Mouse (Mus musculus): ENCODE measurements around the gene Fam163a. TPM values are rescaled to one million over a fixed set of nuclear protein-coding genes. Genes with fewer than 3 reads are reported as not detected.

Fam163a gene
- polyA plus RNA-seq, 1 experiment from 2014 or later = 3.7 TPM

DNA sequence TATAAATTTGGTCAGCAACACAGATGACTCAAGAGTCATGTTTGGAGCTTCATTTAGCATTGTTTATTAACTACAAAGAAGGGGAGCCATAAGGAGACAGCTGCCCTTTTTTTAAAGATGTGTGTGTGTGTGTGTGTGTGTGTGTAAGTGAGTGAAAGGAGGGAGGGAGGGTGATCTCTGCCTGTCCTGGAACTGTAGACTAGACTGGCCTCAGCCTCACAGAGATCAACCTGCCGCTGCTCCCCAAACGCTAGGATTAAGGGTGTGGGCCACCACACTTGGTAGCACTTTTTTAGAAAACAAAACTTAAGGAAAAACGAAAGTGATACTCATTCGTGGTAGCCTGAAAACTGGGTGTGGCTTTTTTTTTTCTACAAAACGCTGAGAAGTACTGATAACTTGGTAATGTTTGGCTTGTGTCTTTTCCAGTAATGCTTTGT, 167.7 kb downstream of the Fam163a start:
- WGBS = 70% methylated on average over 5 of the region's 5 CpGs
- Histone ChIP-seq H3K9ac (no peak overlapping the region), H3K27me3 (no peaks in the 10 kb centered on the region), H3K36me3 (peaks cover 11% of the 10 kb centered on the region), H3K9me3 (no peaks in the 10 kb centered on the region), H3K4me3 (no peak overlapping the region), H3K4me2 (0 out of 2 replicates have a peak overlapping the region, but pooled peaks have one; percentile 13), H3K27ac (replicated peaks) (no peak overlapping the region), H3K4me1 (replicated peaks) (peaks cover 25% of the 10 kb centered on the region)
- ATAC-seq (ENCODE audit: low FRiP score, low read depth) = no peak

DNA sequence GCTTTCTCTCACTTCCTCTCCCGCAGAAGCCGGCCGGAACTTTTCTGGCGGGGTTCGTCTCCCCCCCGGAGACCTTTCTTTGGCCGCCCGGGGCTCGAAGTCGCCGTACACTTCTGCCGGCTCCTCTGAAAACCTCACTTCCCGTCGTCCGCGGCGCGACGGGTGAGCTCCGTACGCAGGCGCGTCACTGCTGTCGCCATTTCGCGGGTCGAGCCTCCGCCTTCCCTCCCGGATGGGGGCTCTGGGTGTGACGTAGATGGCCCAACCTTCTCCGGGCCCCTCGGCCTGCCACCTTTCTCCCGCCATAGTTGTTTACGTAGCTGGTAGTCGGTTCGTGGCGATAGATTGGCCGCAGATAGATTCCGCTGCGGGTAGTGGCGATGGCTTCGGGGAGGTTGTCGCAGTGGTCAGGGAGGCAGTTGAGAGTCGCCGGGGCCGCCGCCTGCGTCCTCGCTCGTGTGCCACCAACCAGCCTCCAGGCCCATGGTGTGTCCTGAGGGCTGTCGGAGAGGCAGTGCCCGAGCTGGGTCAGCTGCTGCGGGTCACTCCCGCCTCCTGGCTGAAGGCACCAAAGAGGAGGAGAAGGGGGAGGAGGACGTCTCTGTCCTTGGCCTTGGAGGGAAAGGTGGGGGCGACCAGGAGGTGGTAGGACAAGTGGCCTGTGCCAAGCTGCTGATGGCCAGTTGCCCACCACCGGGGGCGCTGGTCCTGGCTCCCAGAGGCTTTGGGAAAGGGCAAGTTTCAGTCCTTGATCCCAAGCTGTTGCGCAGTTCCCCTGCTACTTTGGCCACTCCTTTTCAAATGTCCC, 168.7 kb downstream of the Fam163a start, which contains the start of gene Tor1aip1:
Tor1aip1 (minus strand) TSS at position 551 of the 808 bp plus-strand sequence.
- Histone ChIP-seq H3K4me2 (peak within 1 kb of the TSS; percentile 63), H3K27me3 (no peaks in the 10 kb centered on the region), H3K4me1 (replicated peaks) (peaks cover 16% of the 10 kb centered on the region), H3K4me3 (peak within 1 kb of the TSS; percentile 82), H3K27ac (replicated peaks) (peak within 1 kb of the TSS; percentile 99), H3K36me3 (peaks cover 19% of the 10 kb centered on the region), H3K9ac (peak within 1 kb of the TSS; percentile 82), H3K9me3 (no peaks in the 10 kb centered on the region)
- WGBS = under 1% methylated on average over 58 of the region's 59 CpGs
- peak; percentile 97 for ATAC-seq (ENCODE audit: low FRiP score, low read depth)

DNA sequence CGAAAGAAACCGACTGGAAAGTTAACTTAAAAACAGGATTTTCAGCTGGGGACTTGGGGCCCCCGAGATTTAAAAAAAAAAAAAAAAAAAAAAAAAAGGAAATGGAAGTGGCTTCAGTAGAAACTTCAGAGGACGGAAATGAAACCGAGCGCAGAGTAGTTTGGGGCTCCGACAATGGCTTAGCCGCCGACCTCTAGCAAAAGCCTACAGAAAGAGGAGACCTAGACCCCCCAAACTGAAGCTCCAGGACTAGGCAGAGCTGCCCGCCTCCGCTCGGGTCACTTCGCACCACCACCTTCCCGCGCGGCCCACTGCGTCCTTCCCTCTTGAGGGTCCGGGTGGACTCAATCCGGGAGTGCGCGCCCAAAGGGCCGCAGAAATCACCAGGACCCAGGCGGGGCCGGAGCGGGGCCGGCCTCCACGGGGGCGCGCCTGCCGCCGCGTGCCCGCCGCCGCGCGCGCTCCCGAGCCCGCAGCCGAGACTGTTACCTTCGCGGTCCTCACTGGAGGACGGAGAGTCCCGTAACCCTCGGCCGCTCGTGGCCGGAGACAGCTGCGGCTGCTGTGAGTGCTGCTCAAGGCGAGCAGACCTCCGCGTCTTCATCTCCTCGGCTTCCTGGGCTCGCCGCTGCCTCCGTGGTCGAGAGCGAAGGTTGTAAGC, 169.4 kb downstream of the Fam163a start, which contains the start of gene Tor1aip2:
Tor1aip2 (plus strand) TSS at position 135 of the 661 bp plus-strand sequence.
- ATAC-seq (ENCODE audit: low FRiP score, low read depth) = peak; percentile 76
- Histone ChIP-seq H3K4me1 (replicated peaks) (peaks cover 14% of the 10 kb centered on the region), H3K27me3 (no peaks in the 10 kb centered on the region), H3K4me2 (peak within 1 kb of the TSS; percentile 63), H3K27ac (replicated peaks) (peak within 1 kb of the TSS; percentile 99), H3K4me3 (peak within 1 kb of the TSS; percentile 82), H3K9ac (peak within 1 kb of the TSS; percentile 82), H3K9me3 (no peaks in the 10 kb centered on the region), H3K36me3 (peaks cover 26% of the 10 kb centered on the region)
- under 1% methylated on average over 57 of the region's 59 CpGs for WGBS

DNA sequence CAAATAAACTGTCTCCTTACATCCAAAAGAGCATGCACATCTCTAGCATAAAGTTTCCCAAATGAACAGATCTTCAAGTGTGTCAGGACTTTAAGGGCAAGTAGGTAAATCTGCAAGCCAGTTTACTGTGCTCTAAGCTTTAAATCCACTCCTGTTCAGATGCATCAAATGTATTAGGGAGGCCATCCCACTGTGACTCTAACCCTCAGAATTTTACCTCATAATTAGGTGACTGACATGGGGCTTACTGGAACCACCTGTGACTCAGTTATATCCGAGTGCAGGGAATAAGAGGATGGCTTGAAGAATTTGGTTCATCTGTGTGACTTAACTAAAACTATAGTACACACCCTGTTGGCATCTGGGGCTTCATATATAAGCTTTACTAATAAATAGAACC, 170.2 kb downstream of the Fam163a start:
- no peaks in the 10 kb centered on the region for H3K9me3 ChIP-seq
- H3K9ac ChIP-seq = peak overlapping the region; percentile 82
- peaks cover 30% of the 10 kb centered on the region for H3K36me3 ChIP-seq
- peak overlapping the region; percentile 82 for H3K4me3 ChIP-seq
- H3K27me3 ChIP-seq = no peaks in the 10 kb centered on the region
- peaks cover 12% of the 10 kb centered on the region for H3K4me1 ChIP-seq (replicated peaks)
- ATAC-seq (ENCODE audit: low FRiP score, low read depth) = no peak
- peak overlapping the region; percentile 99; the same call in 1 of the 2 replicates for H3K27ac ChIP-seq (replicated peaks)
- peak overlapping the region; percentile 63 for H3K4me2 ChIP-seq
- WGBS = 43% methylated on average over 1 of the region's 1 CpGs

DNA sequence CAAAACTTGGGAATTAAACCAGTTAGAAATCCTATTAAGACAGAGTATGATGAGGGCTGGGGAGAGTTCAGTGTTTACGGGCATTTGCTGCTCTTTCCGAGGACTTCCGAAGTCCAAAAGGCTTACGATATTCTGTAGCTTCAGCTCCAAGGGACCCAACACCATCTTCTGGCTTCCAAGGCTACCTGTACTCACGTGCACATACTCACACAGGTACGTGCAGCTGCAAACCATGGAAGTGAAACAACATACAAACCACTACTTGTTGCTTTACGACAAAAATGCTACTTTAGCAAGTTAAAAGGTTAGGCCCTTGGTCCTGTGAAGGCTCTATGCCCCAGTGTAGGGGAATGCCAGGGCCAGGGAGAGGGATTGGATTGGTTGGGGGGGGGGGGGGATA, 170.9 kb downstream of the Fam163a start:
- Histone ChIP-seq H3K4me3 (no peak overlapping the region), H3K4me2 (no peak overlapping the region), H3K36me3 (peaks cover 37% of the 10 kb centered on the region), H3K9ac (no peak overlapping the region), H3K27ac (replicated peaks) (no peak overlapping the region), H3K27me3 (no peaks in the 10 kb centered on the region), H3K4me1 (replicated peaks) (peaks cover 12% of the 10 kb centered on the region), H3K9me3 (no peaks in the 10 kb centered on the region)
- no peak for ATAC-seq (ENCODE audit: low FRiP score, low read depth)
- 98% methylated on average over 7 of the region's 7 CpGs for WGBS

DNA sequence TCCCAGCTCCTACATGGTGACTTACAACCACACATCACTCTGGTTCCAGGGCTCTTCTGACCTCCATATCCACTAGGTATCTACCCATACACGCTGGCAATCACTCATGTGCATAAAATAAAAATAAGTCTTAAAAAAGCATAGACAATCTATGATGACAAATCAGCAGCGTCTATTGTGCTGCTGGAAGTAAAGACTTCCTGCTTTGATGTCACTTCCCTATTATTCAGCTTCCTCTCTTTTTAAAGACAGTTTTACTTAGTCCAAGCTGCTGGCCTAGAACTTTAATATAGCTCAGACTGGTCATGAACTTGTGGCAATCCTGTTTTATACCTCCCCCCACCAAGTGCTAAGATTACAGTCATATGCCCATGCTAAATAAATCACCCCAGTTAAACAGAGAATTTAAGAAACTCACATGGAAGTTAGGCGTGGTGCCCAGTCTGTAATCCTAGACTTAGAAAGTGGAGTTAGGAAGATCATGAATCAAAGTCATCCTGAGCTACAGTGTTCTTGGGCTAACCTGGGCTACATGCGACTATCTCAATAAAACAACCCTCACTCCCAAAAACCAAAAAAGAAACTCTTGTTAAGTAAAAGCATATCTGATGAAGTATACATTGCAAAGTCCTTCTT, 176.4 kb downstream of the Fam163a start:
- Histone ChIP-seq H3K4me1 (replicated peaks) (no peaks in the 10 kb centered on the region), H3K27ac (replicated peaks) (no peak overlapping the region), H3K27me3 (no peaks in the 10 kb centered on the region), H3K9ac (no peak overlapping the region), H3K4me3 (no peak overlapping the region), H3K4me2 (no peak overlapping the region), H3K36me3 (peaks cover 48% of the 10 kb centered on the region), H3K9me3 (no peaks in the 10 kb centered on the region)
- no peak for ATAC-seq (ENCODE audit: low FRiP score, low read depth)
- WGBS = 93% methylated on average over 4 of the region's 4 CpGs

DNA sequence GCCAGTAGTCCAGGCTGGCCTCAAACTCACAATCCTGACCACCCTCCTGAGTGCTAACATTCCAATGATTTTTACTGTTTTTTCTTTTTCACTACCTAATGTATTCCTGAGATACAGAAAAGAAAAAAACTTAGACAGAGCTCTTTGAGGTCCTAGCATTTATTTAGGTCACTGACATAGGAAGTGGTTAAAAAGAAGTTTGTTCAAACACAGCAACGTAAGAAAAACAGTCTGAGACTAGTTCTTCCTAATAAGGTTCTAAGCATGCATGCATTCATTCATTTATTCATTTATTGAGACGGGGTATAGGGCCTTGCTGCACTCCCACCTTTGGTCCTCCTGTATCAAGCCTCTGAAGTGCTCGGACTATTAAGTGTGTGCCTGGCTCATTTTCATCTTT, 177.0 kb downstream of the Fam163a start:
- no peak for ATAC-seq (ENCODE audit: low FRiP score, low read depth)
- Histone ChIP-seq H3K4me3 (no peak overlapping the region), H3K9me3 (no peaks in the 10 kb centered on the region), H3K36me3 (peaks cover 42% of the 10 kb centered on the region), H3K27me3 (no peaks in the 10 kb centered on the region), H3K27ac (replicated peaks) (no peak overlapping the region), H3K4me1 (replicated peaks) (no peaks in the 10 kb centered on the region), H3K9ac (no peak overlapping the region), H3K4me2 (no peak overlapping the region)
- 92% methylated on average over 3 of the region's 3 CpGs for WGBS

Other genes starting within 250 kb of the Fam163a start
- 9.4 and 11.2 TPM in 2 replicates for gene Cep350, start 231.8 kb downstream of the Fam163a start, polyA plus RNA-seq (2015; fragmentation: Nextera tagmentation; extraction: Ambion mirVana)
- gene Tor1aip2, start 169.6 kb downstream of the Fam163a start, polyA plus RNA-seq (2015; fragmentation: Nextera tagmentation; extraction: Ambion mirVana) = 63.3 and 65.6 TPM in 2 replicates
- gene Tor1aip1, start 168.5 kb downstream of the Fam163a start, polyA plus RNA-seq (2015; fragmentation: Nextera tagmentation; extraction: Ambion mirVana) = 21.0 and 23.8 TPM in 2 replicates
- gene Tdrd5, start 98.6 kb upstream of the Fam163a start, polyA plus RNA-seq (2015; fragmentation: Nextera tagmentation; extraction: Ambion mirVana) = 0.88 and 1.3 TPM in 2 replicates
- gene Nphs2, start 105.7 kb upstream of the Fam163a start, polyA plus RNA-seq (2015; fragmentation: Nextera tagmentation; extraction: Ambion mirVana) = 0.31 and 0.34 TPM in 2 replicates
- gene Gm2000, start 161.0 kb upstream of the Fam163a start, polyA plus RNA-seq (2015; fragmentation: Nextera tagmentation; extraction: Ambion mirVana) = 525 and 565 TPM in 2 replicates
- 0.31 TPM in 2 replicates for gene Axdnd1, start 216.1 kb upstream of the Fam163a start, polyA plus RNA-seq (2015; fragmentation: Nextera tagmentation; extraction: Ambion mirVana)